Mouse (Mus musculus): ENCODE data around the gene Maml3. TPM values are rescaled to one million over a fixed set of nuclear protein-coding genes. Genes with fewer than 3 reads are reported as not detected.

Maml3 gene
- polyA plus RNA-seq, 1 experiment from 2014 or later = 0.65 TPM

DNA sequence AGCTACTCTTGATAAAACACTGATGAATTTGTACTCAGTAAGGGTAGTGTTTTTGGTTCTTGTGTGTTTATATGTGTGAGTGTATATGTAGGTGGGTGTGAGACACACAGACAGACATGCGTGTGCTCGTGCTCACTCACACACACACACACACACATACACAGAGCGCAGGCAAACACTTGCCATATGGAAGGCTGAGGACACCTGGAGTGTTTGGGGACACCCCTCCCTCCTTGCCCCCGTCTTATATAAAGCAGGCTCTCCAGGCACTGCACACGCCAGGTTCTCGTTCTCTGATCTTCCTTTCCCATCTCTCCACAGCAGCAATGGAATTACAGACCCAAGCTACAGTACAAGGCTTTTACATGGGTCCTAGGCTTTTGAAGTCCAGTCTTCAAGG lies 37.7 kb downstream of the Maml3 start:
- H3K4me1 ChIP-seq (ENCODE audit: insufficient read depth) = peaks cover 15% of the 10 kb centered on the region
- H3K4me3 ChIP-seq (ENCODE audit: low read depth, low read length) = no peak overlapping the region
- 86% methylated on average over 6 of the region's 6 CpGs for WGBS (ENCODE audit: insufficient replicate concordance)
- H3K27ac ChIP-seq (ENCODE audit: low read depth) = no peak overlapping the region
- H3K4me2 ChIP-seq (ENCODE audit: low read depth, low read length) = no peak overlapping the region
- no peak overlapping the region for H3K9ac ChIP-seq (replicated peaks)
- no peak for DNase-seq
- ATAC-seq = no peak
- TF ChIP-seq EP300 (IDR thresholded peaks at IDR 0.05; ENCODE audit: low read depth) (no peak), CTCF (IDR thresholded peaks at IDR 0.05; ENCODE audit: low read depth) (no peak)
- no peaks in the 10 kb centered on the region for H3K9me3 ChIP-seq (ENCODE audit: low read length)
- no peaks in the 10 kb centered on the region for H3K36me3 ChIP-seq (replicated peaks; ENCODE audit: insufficient read depth, low read length)
- no peaks in the 10 kb centered on the region for H3K27me3 ChIP-seq (ENCODE audit: insufficient read depth, low read length)

DNA sequence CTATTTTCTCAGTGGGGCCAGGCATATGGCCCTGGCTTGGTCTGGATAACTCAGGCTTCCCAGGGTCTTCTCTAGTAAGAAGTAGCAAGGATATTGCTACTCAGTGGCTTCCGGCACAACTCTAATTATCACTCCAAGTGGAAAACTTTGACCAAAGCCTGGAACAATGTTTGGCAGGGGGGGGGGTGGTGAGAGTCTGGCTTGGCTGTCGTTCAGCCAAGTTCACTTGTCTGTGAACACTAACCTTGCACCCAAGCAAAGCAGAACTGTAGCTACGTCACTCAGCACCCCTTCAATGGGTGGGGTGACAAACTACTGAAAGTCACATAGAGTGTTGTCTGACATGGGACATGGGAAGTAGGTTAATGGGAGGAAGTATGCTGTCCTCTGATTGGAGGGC lies 38.7 kb downstream of the Maml3 start:
- Histone ChIP-seq H3K9me3 (ENCODE audit: low read length) (no peaks in the 10 kb centered on the region), H3K36me3 (replicated peaks; ENCODE audit: insufficient read depth, low read length) (no peaks in the 10 kb centered on the region), H3K4me1 (ENCODE audit: insufficient read depth) (peaks cover 15% of the 10 kb centered on the region), H3K4me2 (ENCODE audit: low read depth, low read length) (no peak overlapping the region), H3K27ac (ENCODE audit: low read depth) (no peak overlapping the region), H3K27me3 (ENCODE audit: insufficient read depth, low read length) (no peaks in the 10 kb centered on the region), H3K4me3 (ENCODE audit: low read depth, low read length) (no peak overlapping the region), H3K9ac (replicated peaks) (no peak overlapping the region)
- WGBS (ENCODE audit: insufficient replicate concordance) = 55% methylated on average over 3 of the region's 3 CpGs
- no peak for DNase-seq
- TF ChIP-seq CTCF (IDR thresholded peaks at IDR 0.05; ENCODE audit: low read depth) (no peak), EP300 (IDR thresholded peaks at IDR 0.05; ENCODE audit: low read depth) (no peak)
- no peak for ATAC-seq

DNA sequence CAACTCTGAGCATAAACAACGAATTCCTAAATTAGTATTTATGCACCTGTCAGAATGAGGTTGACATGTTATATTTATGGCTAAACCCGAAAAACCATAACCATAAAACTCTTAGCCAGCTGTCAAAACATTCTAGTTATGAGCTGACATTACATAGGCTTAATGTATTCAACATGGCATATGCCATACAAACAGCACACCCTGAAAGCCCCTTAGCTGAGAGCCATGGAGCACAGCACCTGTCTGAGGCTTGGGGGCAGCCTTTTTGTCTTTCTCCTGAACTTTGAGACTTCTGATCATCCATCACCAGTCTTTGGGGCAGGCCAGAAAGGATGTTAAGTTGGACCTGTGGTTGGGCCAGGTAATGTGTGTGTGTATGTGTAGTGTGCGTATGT lies 41.6 kb downstream of the Maml3 start:
- H3K27ac ChIP-seq (ENCODE audit: low read depth) = no peak overlapping the region
- H3K9me3 ChIP-seq (ENCODE audit: low read length) = no peaks in the 10 kb centered on the region
- no peak overlapping the region for H3K9ac ChIP-seq (replicated peaks)
- no peaks in the 10 kb centered on the region for H3K27me3 ChIP-seq (ENCODE audit: insufficient read depth, low read length)
- ATAC-seq (no peak), DNase-seq (no peak)
- H3K4me1 ChIP-seq (ENCODE audit: insufficient read depth) = peaks cover 10% of the 10 kb centered on the region
- TF ChIP-seq EP300 (IDR thresholded peaks at IDR 0.05; ENCODE audit: low read depth) (no peak), CTCF (IDR thresholded peaks at IDR 0.05; ENCODE audit: low read depth) (no peak)
- no peak overlapping the region for H3K4me3 ChIP-seq (ENCODE audit: low read depth, low read length)
- no peaks in the 10 kb centered on the region for H3K36me3 ChIP-seq (replicated peaks; ENCODE audit: insufficient read depth, low read length)
- 75% methylated on average over 3 of the region's 3 CpGs for WGBS (ENCODE audit: insufficient replicate concordance)
- no peak overlapping the region for H3K4me2 ChIP-seq (ENCODE audit: low read depth, low read length)

DNA sequence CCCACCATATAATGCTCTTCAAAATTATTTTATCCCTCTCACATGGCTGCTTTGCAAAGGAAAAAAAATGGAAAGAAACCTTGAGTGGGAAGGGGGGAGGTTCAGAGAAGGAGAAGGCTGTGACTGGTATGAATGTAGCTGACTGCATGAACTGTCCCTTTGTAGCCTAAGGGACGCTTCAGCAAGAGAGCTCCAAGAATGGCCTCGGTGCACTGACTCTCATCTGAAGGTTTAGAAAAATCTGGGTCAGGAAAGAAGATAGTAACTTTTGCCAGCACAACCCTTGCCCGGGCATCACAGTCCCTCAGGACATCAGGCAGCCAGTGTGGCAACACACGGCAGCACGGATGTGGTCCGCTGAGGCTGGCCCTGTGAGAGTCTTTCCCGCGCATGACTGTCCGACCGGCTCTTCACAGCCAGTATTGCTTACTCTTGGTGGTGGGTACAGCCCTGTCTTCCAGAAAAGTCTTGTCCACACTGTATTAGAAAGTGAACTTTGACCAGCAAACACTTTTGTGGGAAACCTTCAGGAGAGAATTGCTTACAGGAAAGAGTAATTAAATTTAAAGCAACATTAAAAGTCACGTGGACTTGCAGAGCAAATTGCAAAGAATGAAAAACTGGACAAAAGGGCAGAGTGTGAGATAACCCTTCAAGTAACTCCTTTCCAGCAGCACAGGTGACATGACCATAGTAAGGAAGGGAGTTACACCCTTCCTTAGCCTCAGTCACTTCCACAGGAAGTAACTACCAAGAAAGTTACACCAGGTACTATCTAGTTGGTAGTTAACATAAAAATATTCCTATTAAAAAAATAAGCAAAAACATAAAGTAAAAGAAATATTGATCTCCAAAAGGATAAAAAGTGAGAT lies 42.3 kb downstream of the Maml3 start:
- ATAC-seq (no peak), DNase-seq (no peak)
- Histone ChIP-seq H3K4me3 (ENCODE audit: low read depth, low read length) (no peak overlapping the region), H3K9me3 (ENCODE audit: low read length) (no peaks in the 10 kb centered on the region), H3K27ac (ENCODE audit: low read depth) (no peak overlapping the region), H3K4me2 (ENCODE audit: low read depth, low read length) (no peak overlapping the region), H3K27me3 (ENCODE audit: insufficient read depth, low read length) (no peaks in the 10 kb centered on the region), H3K36me3 (replicated peaks; ENCODE audit: insufficient read depth, low read length) (no peaks in the 10 kb centered on the region), H3K9ac (replicated peaks) (no peak overlapping the region), H3K4me1 (ENCODE audit: insufficient read depth) (peaks cover 10% of the 10 kb centered on the region)
- 79% methylated on average over 11 of the region's 11 CpGs for WGBS (ENCODE audit: insufficient replicate concordance)
- TF ChIP-seq EP300 (IDR thresholded peaks at IDR 0.05; ENCODE audit: low read depth) = no peak
- no peak for TF ChIP-seq CTCF (IDR thresholded peaks at IDR 0.05; ENCODE audit: low read depth)

DNA sequence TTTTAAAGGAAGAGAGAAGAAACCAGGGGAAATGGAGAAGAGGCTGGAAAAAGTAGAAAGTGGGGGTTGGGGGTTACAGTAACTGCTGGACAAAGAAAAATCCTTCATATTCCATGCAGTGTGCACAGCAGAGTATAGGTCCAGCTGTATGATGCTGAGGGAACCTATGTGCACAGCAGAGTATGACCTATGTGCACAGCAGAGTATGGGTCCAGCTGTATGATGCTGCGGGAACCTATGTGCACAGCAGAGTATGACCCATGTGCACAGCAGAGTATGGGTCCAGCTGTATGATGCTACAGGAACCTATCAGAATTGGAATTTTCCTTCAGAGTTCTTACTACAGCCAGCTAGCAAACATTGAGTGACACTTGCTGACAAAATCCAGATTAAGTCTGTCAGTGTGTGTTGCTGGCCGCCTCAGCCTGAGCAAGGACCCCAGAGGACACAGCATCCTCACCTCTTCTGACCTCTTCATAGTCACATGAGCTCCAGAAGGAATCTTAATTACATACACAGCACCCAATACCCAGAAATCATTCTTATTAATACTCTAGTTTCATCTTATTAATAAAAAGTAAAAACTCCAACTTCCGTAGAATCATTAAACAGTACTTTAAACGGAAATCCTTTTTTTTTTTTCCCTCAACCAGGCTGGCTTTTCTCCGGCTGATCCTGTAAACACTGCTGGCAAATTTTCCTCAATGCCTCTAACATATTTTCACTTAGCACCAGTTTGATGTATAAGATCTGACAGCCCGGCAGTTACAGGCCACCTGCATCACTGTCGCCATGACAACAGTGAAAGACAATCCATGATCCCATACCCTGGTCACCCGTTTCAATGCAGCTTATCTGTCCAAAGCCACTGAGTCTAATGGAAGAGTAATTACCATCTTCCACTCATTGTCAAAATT lies 43.1 kb downstream of the Maml3 start:
- Histone ChIP-seq H3K27me3 (ENCODE audit: insufficient read depth, low read length) (no peaks in the 10 kb centered on the region), H3K9me3 (ENCODE audit: low read length) (no peaks in the 10 kb centered on the region), H3K4me3 (ENCODE audit: low read depth, low read length) (no peak overlapping the region), H3K27ac (ENCODE audit: low read depth) (no peak overlapping the region), H3K4me1 (ENCODE audit: insufficient read depth) (peaks cover 10% of the 10 kb centered on the region), H3K36me3 (replicated peaks; ENCODE audit: insufficient read depth, low read length) (no peaks in the 10 kb centered on the region), H3K4me2 (ENCODE audit: low read depth, low read length) (no peak overlapping the region), H3K9ac (replicated peaks) (no peak overlapping the region)
- DNase-seq (no peak), ATAC-seq (no peak)
- WGBS (ENCODE audit: insufficient replicate concordance) = 79% methylated on average over 8 of the region's 8 CpGs
- TF ChIP-seq EP300 (IDR thresholded peaks at IDR 0.05; ENCODE audit: low read depth) (no peak), CTCF (IDR thresholded peaks at IDR 0.05; ENCODE audit: low read depth) (no peak)

DNA sequence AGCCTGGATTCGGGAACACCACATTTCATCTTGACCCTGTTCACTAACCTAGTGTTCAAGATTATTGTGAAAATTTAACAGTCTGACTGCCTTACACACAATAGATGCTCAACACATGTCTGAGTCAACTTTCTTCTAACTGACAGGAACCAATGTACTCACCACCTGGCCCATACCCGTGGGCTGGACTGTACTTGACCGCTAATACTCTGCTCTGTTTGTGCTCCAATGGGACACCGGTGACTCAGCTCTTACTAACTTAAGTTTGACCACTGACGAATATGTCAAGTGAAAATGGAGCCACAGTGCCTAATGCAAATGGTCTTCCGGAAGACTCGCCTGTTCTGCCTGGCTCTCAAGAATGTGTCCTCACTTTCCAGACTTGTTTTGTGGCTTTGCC lies 44.0 kb downstream of the Maml3 start:
- no peaks in the 10 kb centered on the region for H3K27me3 ChIP-seq (ENCODE audit: insufficient read depth, low read length)
- TF ChIP-seq EP300 (IDR thresholded peaks at IDR 0.05; ENCODE audit: low read depth) (no peak), CTCF (IDR thresholded peaks at IDR 0.05; ENCODE audit: low read depth) (no peak)

More for the DNA sequence above, 44.0 kb downstream of the Maml3 start:
- ATAC-seq (no peak), DNase-seq (no peak)
- no peaks in the 10 kb centered on the region for H3K9me3 ChIP-seq (ENCODE audit: low read length)
- no peak overlapping the region for H3K4me2 ChIP-seq (ENCODE audit: low read depth, low read length)
- peaks cover 6% of the 10 kb centered on the region for H3K4me1 ChIP-seq (ENCODE audit: insufficient read depth)
- no peak overlapping the region for H3K27ac ChIP-seq (ENCODE audit: low read depth)
- H3K4me3 ChIP-seq (ENCODE audit: low read depth, low read length) = no peak overlapping the region
- H3K9ac ChIP-seq (replicated peaks) = no peak overlapping the region
- H3K36me3 ChIP-seq (replicated peaks; ENCODE audit: insufficient read depth, low read length) = no peaks in the 10 kb centered on the region
- 87% methylated on average over 7 of the region's 7 CpGs for WGBS (ENCODE audit: insufficient replicate concordance)
